ENCODE assay signal across 9 mouse cellular contexts in genomic region chr7:97790272-97790671, GRCm38 (mm10). TPM values are rescaled to one million over a fixed set of nuclear protein-coding genes. Genes with fewer than 3 reads are reported as not detected.
DNase-seq lines count a peak whose midpoint lies in the region; ATAC-seq lines count a peak whose summit lies in the region.
"Had no signal": no experiment of that assay in that cellular context is flagged by ENCODE, and none has a peak within 500 bp of the region (broad histone marks: within the 10 kb centered on the region; RNA-seq: fewer than 3 reads in every experiment).

No protein-coding gene starts in this region.

- H3K27me3 ChIP-seq in limb, embryonic 12.5 days: peaks cover 25% of the 10 kb centered on the region
- peaks cover 23% of the 10 kb centered on the region for H3K27me3 ChIP-seq in limb, embryonic 10.5 days (ENCODE audit: low read depth, poor library complexity, severe bottlenecking)
- H3K27me3 ChIP-seq in forebrain, embryonic 15.5 days: no peaks in the 10 kb centered on the region
- peaks cover 20% of the 10 kb centered on the region for H3K27me3 ChIP-seq in limb, embryonic 13.5 days
- peaks cover 3% of the 10 kb centered on the region for H3K27me3 ChIP-seq in neural tube, embryonic 14.5 days (ENCODE audit: control insufficient read depth, insufficient read depth, low read length)

- no peaks in the 10 kb centered on the region for H3K9me3 ChIP-seq in limb, embryonic 12.5 days
- H3K9me3 ChIP-seq in limb, embryonic 10.5 days (replicated peaks): no peaks in the 10 kb centered on the region
- no peaks in the 10 kb centered on the region for H3K9me3 ChIP-seq in forebrain, embryonic 15.5 days
- H3K9me3 ChIP-seq in limb, embryonic 13.5 days: no peaks in the 10 kb centered on the region
- no peaks in the 10 kb centered on the region for H3K9me3 ChIP-seq in neural tube, embryonic 14.5 days (ENCODE audit: control insufficient read depth, low read length)

- H3K4me1 ChIP-seq in limb, embryonic 12.5 days (replicated peaks): peaks cover 11% of the 10 kb centered on the region
- H3K4me1 ChIP-seq in limb, embryonic 10.5 days: peaks cover 14% of the 10 kb centered on the region
- peaks cover 8% of the 10 kb centered on the region for H3K4me1 ChIP-seq in forebrain, embryonic 15.5 days
- peaks cover 8% of the 10 kb centered on the region; the same call in 1 of the 2 replicates for H3K4me1 ChIP-seq in limb, embryonic 13.5 days
- H3K4me1 ChIP-seq in neural tube, embryonic 14.5 days (ENCODE audit: control insufficient read depth, insufficient read depth, low read length): peaks cover 10% of the 10 kb centered on the region; the same call in 1 of the 2 replicates

- H3K36me3 ChIP-seq in limb, embryonic 12.5 days: no peaks in the 10 kb centered on the region
- H3K36me3 ChIP-seq in limb, embryonic 10.5 days: no peaks in the 10 kb centered on the region
- H3K36me3 ChIP-seq in forebrain, embryonic 15.5 days: no peaks in the 10 kb centered on the region
- H3K36me3 ChIP-seq in limb, embryonic 13.5 days: no peaks in the 10 kb centered on the region
- H3K36me3 ChIP-seq in neural tube, embryonic 14.5 days (ENCODE audit: control insufficient read depth, insufficient read depth, low read length): no peaks in the 10 kb centered on the region

- no peak overlapping the region for H3K9ac ChIP-seq in limb, embryonic 12.5 days (replicated peaks)
- no peak overlapping the region for H3K9ac ChIP-seq in forebrain, embryonic 15.5 days (replicated peaks)
- no peak overlapping the region for H3K9ac ChIP-seq in limb, embryonic 13.5 days
- H3K9ac ChIP-seq in neural tube, embryonic 14.5 days (replicated peaks; ENCODE audit: low read depth, low read length): no peak overlapping the region

- 52% methylated on average over 2 of the region's 2 CpGs for WGBS in limb, embryonic 12.5 days
- WGBS in limb, embryonic 10.5 days: 57% methylated on average over 2 of the region's 2 CpGs
- WGBS in forebrain, embryonic 15.5 days: 51% methylated on average over 2 of the region's 2 CpGs
- 46% methylated on average over 2 of the region's 2 CpGs for WGBS in limb, embryonic 13.5 days
- 41% methylated on average over 2 of the region's 2 CpGs for WGBS in neural tube, embryonic 14.5 days

- no peak overlapping the region for H3K27ac ChIP-seq in limb, embryonic 12.5 days
- H3K27ac ChIP-seq in limb, embryonic 10.5 days: no peak overlapping the region
- H3K27ac ChIP-seq in forebrain, embryonic 15.5 days (replicated peaks): no peak overlapping the region
- H3K27ac ChIP-seq in limb, embryonic 13.5 days: no peak overlapping the region
- no peak overlapping the region for H3K27ac ChIP-seq in neural tube, embryonic 14.5 days (ENCODE audit: low read depth, low read length)

- H3K4me2 ChIP-seq in limb, embryonic 12.5 days: peak overlapping the region; percentile 92; the same call in 1 of the 2 replicates
- H3K4me2 ChIP-seq in forebrain, embryonic 15.5 days (replicated peaks): peak overlapping the region; percentile 96; the same call in 1 of the 2 replicates
- peak overlapping the region; percentile 30; the same call in 1 of the 2 replicates for H3K4me2 ChIP-seq in limb, embryonic 13.5 days (replicated peaks)
- peak overlapping the region; percentile 87 for H3K4me2 ChIP-seq in neural tube, embryonic 14.5 days (ENCODE audit: low read depth, low read length)

- DNase-seq in limb, embryonic 10.5 days (ENCODE audit: low spot score): no peak
- no peak for DNase-seq in frontal cortex, postnatal 25 days (ENCODE audit: low spot score in 2 of 2)
- no peak for DNase-seq in adrenal gland, postnatal 10 days
- DNase-seq in MN1 (ENCODE audit: low spot score): no peak
- DNase-seq: kidney, adult 18-20 months had no signal

- no peak for ATAC-seq in limb, embryonic 12.5 days (ENCODE audit: insufficient number of reproducible peaks, insufficient read depth, low FRiP score, low TSS enrichment, low read depth)
- ATAC-seq in forebrain, embryonic 15.5 days (replicated peaks): no peak
- ATAC-seq in limb, embryonic 13.5 days (ENCODE audit: low FRiP score, low read depth): no peak
- ATAC-seq in neural tube, embryonic 14.5 days (ENCODE audit: low read depth): no peak

- no peak overlapping the region for H3K4me3 ChIP-seq in limb, embryonic 12.5 days (replicated peaks)
- H3K4me3 ChIP-seq in limb, embryonic 10.5 days: no peak overlapping the region
- H3K4me3 ChIP-seq in forebrain, embryonic 15.5 days: no peak overlapping the region
- no peak overlapping the region for H3K4me3 ChIP-seq in limb, embryonic 13.5 days
- no peak overlapping the region for H3K4me3 ChIP-seq in neural tube, embryonic 14.5 days (ENCODE audit: low read depth, low read length)

RNA-seq across cellular contexts. Expression of gene Pak1, which starts 1.9 kb away (rescaled TPM):
- polyA plus RNA-seq in limb, embryonic 12.5 days (2016; fragmentation: Nextera tagmentation; extraction: Ambion mirVana): 26.8 and 28.0 TPM in 2 replicates
- 26.5 and 29.8 TPM in 2 replicates for polyA plus RNA-seq in limb, embryonic 10.5 days (2016; fragmentation: Nextera tagmentation; extraction: Ambion mirVana)
- polyA plus RNA-seq in forebrain, embryonic 15.5 days (2015; fragmentation: Nextera tagmentation; extraction: Ambion mirVana): 132 and 143 TPM in 2 replicates
- polyA plus RNA-seq in limb, embryonic 13.5 days (2015; fragmentation: Nextera tagmentation; extraction: Ambion mirVana): 22.5 and 22.8 TPM in 2 replicates
- 148 and 155 TPM in 2 replicates for polyA plus RNA-seq in neural tube, embryonic 14.5 days (2014; fragmentation: Nextera tagmentation; extraction: Ambion mirVana)
- total RNA-seq in adrenal gland, postnatal 10 days (2021): 10 to 100 TPM; 17.7 to 20.7 TPM

RNA-seq across cellular contexts. Expression of gene Aqp11, which starts 52.2 kb away (rescaled TPM):
- polyA plus RNA-seq in limb, embryonic 12.5 days (2016; fragmentation: Nextera tagmentation; extraction: Ambion mirVana): 2.5 and 2.8 TPM in 2 replicates
- polyA plus RNA-seq in limb, embryonic 10.5 days (2016; fragmentation: Nextera tagmentation; extraction: Ambion mirVana): 2.8 and 2.9 TPM in 2 replicates
- polyA plus RNA-seq in forebrain, embryonic 15.5 days (2015; fragmentation: Nextera tagmentation; extraction: Ambion mirVana): 7.6 and 9.7 TPM in 2 replicates
- polyA plus RNA-seq in limb, embryonic 13.5 days (2015; fragmentation: Nextera tagmentation; extraction: Ambion mirVana): 2.7 and 3.8 TPM in 2 replicates
- polyA plus RNA-seq in neural tube, embryonic 14.5 days (2014; fragmentation: Nextera tagmentation; extraction: Ambion mirVana): 20.7 and 20.8 TPM in 2 replicates
- total RNA-seq in adrenal gland, postnatal 10 days (2021): 1 to 10 TPM; 6.5 to 6.9 TPM

Comparison
In these comparisons a context has a peak if more than half of its experiments do, and no peak if none do; other contexts are left out.
1. H3K4me2 ChIP-seq: peak in every context shown above with its lines; median percentile 96 in forebrain, embryonic 15.5 days; 92 in limb, embryonic 12.5 days; 87 in neural tube, embryonic 14.5 days; 30 in limb, embryonic 13.5 days.